Comparison of ENCODE assay signal across 8 mouse cellular contexts in genomic region chr2:30772581-30773312, GRCm38 (mm10). TPM values are rescaled to one million over a fixed set of nuclear protein-coding genes. Genes with fewer than 3 reads are reported as not detected.
DNase-seq lines count a peak whose midpoint lies in the region; ATAC-seq lines count a peak whose summit lies in the region.

No protein-coding gene starts in this region.

- no peaks in the 10 kb centered on the region for H3K9me3 ChIP-seq in embryonic facial prominence, embryonic 12.5 days
- H3K9me3 ChIP-seq in limb, embryonic 12.5 days, result no peaks in the 10 kb centered on the region
- no peaks in the 10 kb centered on the region for H3K9me3 ChIP-seq in neural tube, embryonic 12.5 days

- intact Hi-C loops in heart, postnatal 14 days (cut with DNase I), result loop anchor here (5.0 kb wide), 1 partner anchor 50 kb away; no protein-coding TSS in a partner anchor

- WGBS in embryonic facial prominence, embryonic 12.5 days, result 39% methylated on average over 15 of the region's 15 CpGs
- 52% methylated on average over 15 of the region's 15 CpGs for WGBS in limb, embryonic 12.5 days
- 49% methylated on average over 15 of the region's 15 CpGs for WGBS in neural tube, embryonic 12.5 days

- no peaks in the 10 kb centered on the region for H3K36me3 ChIP-seq in embryonic facial prominence, embryonic 12.5 days
- no peaks in the 10 kb centered on the region for H3K36me3 ChIP-seq in limb, embryonic 12.5 days
- no peaks in the 10 kb centered on the region for H3K36me3 ChIP-seq in neural tube, embryonic 12.5 days

- no peak overlapping the region for H3K9ac ChIP-seq in embryonic facial prominence, embryonic 12.5 days
- no peak overlapping the region for H3K9ac ChIP-seq in limb, embryonic 12.5 days (replicated peaks)
- H3K9ac ChIP-seq in neural tube, embryonic 12.5 days, result no peak overlapping the region

- H3K4me3 ChIP-seq in embryonic facial prominence, embryonic 12.5 days, result no peak overlapping the region
- no peak overlapping the region for H3K4me3 ChIP-seq in limb, embryonic 12.5 days (replicated peaks)
- H3K4me3 ChIP-seq in neural tube, embryonic 12.5 days, result no peak overlapping the region

- peak; percentile 60 for DNase-seq in adrenal gland, postnatal 10 days
- DNase-seq in heart, postnatal 14 days, result peak; percentile 49 to 50
- DNase-seq in spleen, postnatal 4 days (ENCODE audit: low spot score in 2 of 2), result no peak
- no peak for DNase-seq in layer of hippocampus, postnatal 36 days
- DNase-seq in thymus, adult 18-20 months, result no peak

- H3K27me3 ChIP-seq in embryonic facial prominence, embryonic 12.5 days, result no peaks in the 10 kb centered on the region
- H3K27me3 ChIP-seq in limb, embryonic 12.5 days, result 0 out of 2 replicates have a peak, but pooled peaks cover 7% of the 10 kb centered on the region
- H3K27me3 ChIP-seq in neural tube, embryonic 12.5 days (replicated peaks), result no peaks in the 10 kb centered on the region

- H3K4me2 ChIP-seq in embryonic facial prominence, embryonic 12.5 days (replicated peaks), result 0 out of 2 replicates have a peak overlapping the region, but pooled peaks have one; percentile 88
- peak overlapping the region; percentile 94; the same call in 1 of the 2 replicates for H3K4me2 ChIP-seq in limb, embryonic 12.5 days
- H3K4me2 ChIP-seq in neural tube, embryonic 12.5 days (replicated peaks), result peak overlapping the region; percentile 89; the same call in 1 of the 2 replicates

- peaks cover 22% of the 10 kb centered on the region for H3K4me1 ChIP-seq in embryonic facial prominence, embryonic 12.5 days
- peaks cover 28% of the 10 kb centered on the region for H3K4me1 ChIP-seq in limb, embryonic 12.5 days (replicated peaks)
- H3K4me1 ChIP-seq in neural tube, embryonic 12.5 days, result peaks cover 29% of the 10 kb centered on the region

- no peak for ATAC-seq in embryonic facial prominence, embryonic 12.5 days (ENCODE audit: insufficient number of reproducible peaks, insufficient read depth, low FRiP score, low TSS enrichment)
- ATAC-seq in limb, embryonic 12.5 days (ENCODE audit: insufficient number of reproducible peaks, insufficient read depth, low FRiP score, low TSS enrichment, low read depth), result no peak
- no peak for ATAC-seq in neural tube, embryonic 12.5 days (ENCODE audit: low FRiP score, low read depth)

- peak overlapping the region; percentile 85 for H3K27ac ChIP-seq in embryonic facial prominence, embryonic 12.5 days
- peak overlapping the region; percentile 74; the same call in 1 of the 2 replicates for H3K27ac ChIP-seq in limb, embryonic 12.5 days
- H3K27ac ChIP-seq in neural tube, embryonic 12.5 days, result no peak overlapping the region

RNA-seq across cellular contexts. Expression of gene 1700001O22Rik, which starts 30.7 kb away (rescaled TPM):
- total RNA-seq in adrenal gland, postnatal 10 days (2021), result 1 to 10 TPM in 1 of 2 experiments, under 1 TPM in 1; 0.96 to 1.2 TPM
- polyA plus RNA-seq in embryonic facial prominence, embryonic 12.5 days (2016; fragmentation: Nextera tagmentation; extraction: Ambion mirVana), result 3.8 and 4.0 TPM in 2 replicates
- total RNA-seq in heart, postnatal 14 days (2021), result 1 to 10 TPM in 1 of 2 experiments, under 1 TPM in 1; 0.57 to 1.0 TPM
- polyA plus RNA-seq in limb, embryonic 12.5 days (2016; fragmentation: Nextera tagmentation; extraction: Ambion mirVana), result 3.1 and 5.4 TPM in 2 replicates
- 2.0 and 2.6 TPM in 2 replicates for polyA plus RNA-seq in neural tube, embryonic 12.5 days (2016; fragmentation: Nextera tagmentation; extraction: Ambion mirVana)
- total RNA-seq in layer of hippocampus, postnatal 36 days (2021), result 1 to 10 TPM; 4.8 to 5.6 TPM

RNA-seq across cellular contexts. Expression of gene Ntmt1, which starts 34.9 kb away (rescaled TPM):
- total RNA-seq in adrenal gland, postnatal 10 days (2021), result 10 to 100 TPM; 33.4 to 34.9 TPM
- 105 and 106 TPM in 2 replicates for polyA plus RNA-seq in embryonic facial prominence, embryonic 12.5 days (2016; fragmentation: Nextera tagmentation; extraction: Ambion mirVana)
- 10 to 100 TPM; 30.0 to 34.5 TPM for total RNA-seq in heart, postnatal 14 days (2021)
- 103 and 108 TPM in 2 replicates for polyA plus RNA-seq in limb, embryonic 12.5 days (2016; fragmentation: Nextera tagmentation; extraction: Ambion mirVana)
- polyA plus RNA-seq in neural tube, embryonic 12.5 days (2016; fragmentation: Nextera tagmentation; extraction: Ambion mirVana), result 111 and 119 TPM in 2 replicates
- total RNA-seq in layer of hippocampus, postnatal 36 days (2021), result 10 to 100 TPM; 31.3 to 37.4 TPM

RNA-seq across cellular contexts. Expression of gene Asb6, which starts 57.4 kb away (rescaled TPM):
- total RNA-seq in adrenal gland, postnatal 10 days (2021), result 10 to 100 TPM; 17.2 to 19.6 TPM
- 40.0 and 41.8 TPM in 2 replicates for polyA plus RNA-seq in embryonic facial prominence, embryonic 12.5 days (2016; fragmentation: Nextera tagmentation; extraction: Ambion mirVana)
- total RNA-seq in heart, postnatal 14 days (2021), result 1 to 10 TPM; 7.9 to 9.0 TPM
- polyA plus RNA-seq in limb, embryonic 12.5 days (2016; fragmentation: Nextera tagmentation; extraction: Ambion mirVana), result 44.9 and 47.4 TPM in 2 replicates
- 38.0 and 41.3 TPM in 2 replicates for polyA plus RNA-seq in neural tube, embryonic 12.5 days (2016; fragmentation: Nextera tagmentation; extraction: Ambion mirVana)
- 10 to 100 TPM; 38.4 to 40.6 TPM for total RNA-seq in layer of hippocampus, postnatal 36 days (2021)

Comparison
In these comparisons a context has a peak if more than half of its experiments do, and no peak if none do; other contexts are left out.
1. DNase-seq: peak in adrenal gland, postnatal 10 days (single experiment) and heart, postnatal 14 days (2 of 2); none in spleen, postnatal 4 days (0 of 2), layer of hippocampus, postnatal 36 days (0 of 2) and thymus, adult 18-20 months (0 of 2).
2. Peak in every context shown above with its lines, with median percentiles within 50 percentile points of each other: H3K4me2 ChIP-seq.